Mouse (Mus musculus) embryonic stem cell, embryonic (primary cell): Measurements from ENCODE around the gene Psmb4.
"Not testable (repeated sequence)": the region's sequence is repeated elsewhere in the genome, so short reads cannot be mapped to it uniquely, and the experiment has no call there.

Source experiments
- CTCF ChIA-PET, 4 experiments: fragments of 300-600 bp in 2 of 4; fragments of 350-600 bp in 2 of 4; sonication (Branson Sonifier 250); formaldehyde crosslinking; loops; one replicate each; lab custom pipeline; 2022; ENCODE audit warnings: inconsistent platforms in 2 of 4; lab: Charles Lee
- POLR2A ChIA-PET, 4 experiments: fragments of 300-600 bp in 2 of 4; fragments of 350-600 bp in 2 of 4; sonication (Branson Sonifier 250); formaldehyde crosslinking; loops; one replicate each; lab custom pipeline; 2022; ENCODE audit warnings: antibody characterized with exemption in 4 of 4, inconsistent platforms in 1 of 4; lab: Charles Lee

Psmb4 gene

DNA sequence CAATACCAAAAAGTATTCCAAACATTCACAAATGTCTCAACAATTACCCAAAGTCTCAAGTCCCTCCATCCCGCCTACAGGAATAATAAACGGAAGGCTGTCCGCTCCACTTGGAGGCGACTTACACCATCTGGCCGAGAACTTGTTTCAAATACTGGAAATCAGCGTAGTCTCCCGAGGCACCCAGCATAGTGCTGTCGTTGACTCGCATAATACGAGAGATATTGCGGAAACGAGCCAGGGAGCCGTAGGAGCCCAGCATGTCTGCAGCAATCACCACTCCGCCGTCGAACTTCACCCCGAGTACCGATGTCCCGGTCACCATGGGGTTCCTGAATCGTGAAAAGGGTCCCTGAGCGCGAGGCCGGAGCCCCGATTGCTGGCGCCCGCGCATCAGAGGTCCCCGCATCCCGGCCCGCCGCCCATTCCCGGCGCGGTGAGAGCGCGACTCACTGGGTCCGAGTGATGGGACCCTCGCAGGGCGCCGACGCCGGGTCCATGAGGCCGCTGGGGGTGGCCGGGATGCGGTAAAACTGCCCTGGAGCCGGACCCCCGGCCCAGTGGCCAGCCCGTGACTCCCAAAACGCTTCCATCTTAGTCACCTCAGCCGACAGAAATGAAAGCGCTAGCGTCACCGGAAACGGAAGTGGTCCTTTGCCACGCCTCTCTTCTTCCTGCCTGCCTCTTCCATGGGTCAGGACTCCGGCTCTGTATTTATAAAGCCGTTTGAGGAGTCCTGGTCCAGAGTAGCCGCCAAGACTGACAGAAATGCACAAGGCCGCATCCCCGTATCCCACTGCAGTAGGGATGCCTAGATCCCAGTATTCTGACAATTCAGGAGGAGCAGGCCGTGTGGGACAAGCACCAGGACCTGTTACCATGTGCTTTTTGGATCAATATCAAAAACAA, at the start of gene Psmb4:
Psmb4 (minus strand) TSS at position 646 of the 909 bp plus-strand sequence.
- ChIA-PET CTCF (interaction anchor here in 2 of 4 experiments (0.6 to 1.6 kb wide), 2 partner anchors 16 to 76 kb away, joined by 4 to 11 read pairs; no protein-coding TSS in a partner anchor), POLR2A (interaction anchor here in 3 of 4 experiments (0.6 to 4.7 kb wide), 17 partner anchors 13 to 400 kb away, joined by 3 to 28 read pairs (median 4); partner anchors contain the start of genes Zfp687 (in 2 of the 3), Pi4kb (in 1 of the 3) and Pogz (in 1 of the 3))

DNA sequence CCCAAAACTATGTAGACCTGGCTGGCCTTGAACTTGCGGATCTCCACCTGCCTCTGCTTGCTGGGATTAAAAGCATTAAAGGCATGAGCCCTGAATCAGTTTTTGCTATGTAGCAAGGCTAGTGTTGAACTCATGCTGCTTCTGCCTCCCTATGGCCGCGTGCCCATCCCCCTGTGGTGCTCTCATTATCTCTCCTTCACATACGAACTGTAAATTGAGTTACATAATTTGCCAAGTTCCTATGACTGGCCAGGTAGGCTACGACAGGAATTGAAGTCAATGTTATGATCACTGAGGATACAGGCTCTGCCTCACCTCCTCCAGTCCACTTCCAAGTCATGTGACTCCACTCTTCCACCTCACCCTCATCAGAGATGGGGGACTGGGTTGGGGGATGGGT, 49.4 kb upstream of the Psmb4 start:
- POLR2A ChIA-PET, CTCF ChIA-PET: not testable (repeated sequence)

DNA sequence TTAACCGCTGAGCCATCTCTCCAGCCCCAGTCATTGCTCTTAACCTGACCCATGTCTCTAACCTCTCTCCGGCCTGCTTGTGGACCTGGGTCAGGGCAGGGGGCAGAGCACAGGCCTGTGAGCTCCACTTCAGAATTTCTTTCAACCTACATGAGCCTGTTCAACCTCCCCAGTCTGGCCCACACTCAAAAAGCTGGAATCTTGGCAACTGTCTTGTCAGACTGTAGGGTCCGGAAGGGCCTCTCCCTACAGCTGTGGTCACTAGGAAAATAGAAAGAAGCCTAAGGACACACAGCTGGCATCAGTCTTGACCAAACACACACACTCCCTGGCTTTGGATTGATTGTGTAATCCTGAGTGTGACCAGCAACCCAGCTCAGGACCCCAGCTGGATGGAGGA, 48.6 kb upstream of the Psmb4 start:
- CTCF ChIA-PET: not testable (repeated sequence)
- POLR2A ChIA-PET: interaction anchor here in 1 of 4 experiments (1.6 kb wide), 1 partner anchor 19 kb away, joined by 5 read pairs; no protein-coding TSS in a partner anchor

DNA sequence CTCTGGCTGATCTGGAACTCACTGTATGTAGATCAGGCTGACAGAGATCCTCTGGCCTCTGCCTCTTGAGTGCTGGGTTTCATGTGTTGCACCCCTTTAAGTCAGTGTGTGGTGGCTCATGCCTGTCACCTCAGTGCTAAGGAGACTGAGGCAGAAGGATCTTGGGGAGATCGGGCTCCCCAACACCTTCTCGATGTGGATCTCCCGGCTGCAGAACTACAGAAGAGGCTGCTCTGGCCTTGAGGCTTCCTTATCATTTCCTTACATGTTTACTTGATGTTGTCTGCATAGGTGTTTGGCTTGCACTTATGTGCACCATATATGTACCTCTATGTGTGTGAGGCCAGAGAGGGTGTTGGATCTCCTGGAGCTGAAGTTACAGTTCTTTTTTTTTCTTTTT, 47.8 kb upstream of the Psmb4 start:
- POLR2A ChIA-PET: interaction anchor here in 1 of 4 experiments (1.6 kb wide), 1 partner anchor 20 kb away, joined by 5 read pairs; no protein-coding TSS in a partner anchor
- CTCF ChIA-PET: not testable (repeated sequence)

DNA sequence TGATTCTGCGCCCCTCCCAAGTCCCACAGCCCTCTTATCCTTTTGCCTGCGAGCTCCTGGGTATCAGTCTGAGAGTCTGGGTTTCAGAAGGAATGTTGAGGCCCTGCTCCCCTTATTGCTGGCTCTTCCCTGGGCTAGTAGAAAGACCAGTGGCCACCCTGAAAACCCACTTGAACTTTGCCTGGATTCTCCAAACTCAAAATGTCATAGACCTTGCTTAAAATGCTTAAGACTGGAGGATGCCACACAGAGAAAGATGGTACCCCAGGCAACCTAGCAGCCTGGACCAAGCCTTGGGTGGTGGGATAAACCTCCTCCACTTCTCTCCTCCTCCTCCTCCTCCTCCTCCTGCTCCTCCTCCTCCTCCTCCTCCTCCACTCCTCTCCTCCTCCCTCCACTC, 46.8 kb upstream of the Psmb4 start:
- CTCF ChIA-PET: interaction anchor here in 2 of 4 experiments (0.5 to 1.2 kb wide), 2 partner anchors 120 to 173 kb away, joined by 3 read pairs; partner anchors contain the start of gene Pip5k1a (in 1 of the 2)

DNA sequence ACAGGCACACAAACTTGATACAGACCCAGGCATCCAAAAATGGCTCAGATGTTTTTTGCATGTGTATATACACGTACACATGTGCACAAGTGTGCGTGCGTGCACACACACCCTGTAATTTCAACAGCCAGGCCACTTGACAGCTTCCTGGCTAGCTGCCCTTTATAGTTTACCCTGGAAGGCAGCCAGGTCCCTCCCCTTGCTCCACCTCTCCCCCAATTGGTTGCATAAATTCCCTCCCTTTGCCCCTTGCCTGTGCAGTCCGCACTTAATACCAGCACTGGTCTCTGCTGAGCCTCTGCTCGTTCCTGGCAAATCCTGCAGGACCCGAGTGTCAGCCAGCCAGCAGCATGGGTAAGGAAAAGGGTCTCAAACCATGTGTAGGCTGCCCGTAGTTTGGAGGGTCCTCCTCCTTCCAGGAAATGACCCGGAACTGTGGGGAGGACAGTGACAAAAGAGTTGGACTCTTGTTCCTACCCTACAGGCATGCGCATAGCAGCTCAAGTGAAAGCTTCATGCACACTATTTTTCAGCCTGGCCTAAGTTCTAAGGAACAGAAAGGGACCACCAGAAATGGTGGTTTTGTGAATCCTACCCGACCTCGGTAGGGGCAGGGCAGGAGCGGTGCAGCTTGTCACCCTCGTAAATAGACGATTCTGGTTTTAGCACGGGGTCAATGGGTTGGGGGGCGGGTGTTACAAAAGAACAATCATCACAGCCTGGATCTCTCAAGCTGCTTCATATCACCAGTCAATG, 46.2 kb upstream of the Psmb4 start, which contains the start of gene Selenbp1:
Selenbp1 (plus strand) TSS at position 248 of the 756 bp plus-strand sequence.
- POLR2A ChIA-PET: interaction anchor here in 3 of 4 experiments (0.6 to 1.7 kb wide), 13 partner anchors 11 to 173 kb away, joined by 3 to 9 read pairs (median 3); partner anchors contain the start of genes Pip5k1a (in 1 of the 3) and Rfx5 (in 1 of the 3)
- CTCF ChIA-PET: interaction anchor here in 2 of 4 experiments (0.5 to 1.2 kb wide), 2 partner anchors 121 to 174 kb away, joined by 3 read pairs; partner anchors contain the start of gene Pip5k1a (in 1 of the 2)

More for the DNA sequence above, 46.8 kb upstream of the Psmb4 start:
- POLR2A ChIA-PET: interaction anchor here in 2 of 4 experiments (0.7 to 1.7 kb wide), 6 partner anchors 15 to 173 kb away, joined by 3 to 9 read pairs (median 6); partner anchors contain the start of gene Pip5k1a (in 1 of the 2)

DNA sequence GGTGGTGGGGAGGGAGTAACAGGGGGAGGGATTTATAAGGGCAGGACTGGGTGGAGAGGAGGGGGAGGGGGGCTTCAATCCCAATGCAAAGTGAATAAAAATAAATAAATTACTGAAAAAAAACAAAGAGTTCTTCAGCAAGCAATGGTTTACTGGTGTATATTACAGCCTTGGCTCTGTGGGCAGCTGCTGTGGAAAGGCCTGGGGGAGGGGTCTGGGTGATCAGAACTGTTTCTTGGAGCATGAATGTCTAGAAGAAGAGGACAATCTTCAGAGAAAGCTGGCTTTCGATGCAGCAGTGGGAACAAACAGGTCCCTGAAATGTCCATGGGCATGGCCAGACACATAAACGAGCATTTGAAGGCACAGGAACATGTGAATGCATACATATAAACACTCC, 45.5 kb upstream of the Psmb4 start:
- CTCF ChIA-PET: interaction anchor here in 2 of 4 experiments (0.7 to 2.2 kb wide), 2 partner anchors 30 to 66 kb away, joined by 4 to 5 read pairs; no protein-coding TSS in a partner anchor
- POLR2A ChIA-PET: interaction anchor here in 3 of 4 experiments (0.7 to 1.7 kb wide), 7 partner anchors 10 to 84 kb away, joined by 3 to 9 read pairs (median 4); no protein-coding TSS in a partner anchor

DNA sequence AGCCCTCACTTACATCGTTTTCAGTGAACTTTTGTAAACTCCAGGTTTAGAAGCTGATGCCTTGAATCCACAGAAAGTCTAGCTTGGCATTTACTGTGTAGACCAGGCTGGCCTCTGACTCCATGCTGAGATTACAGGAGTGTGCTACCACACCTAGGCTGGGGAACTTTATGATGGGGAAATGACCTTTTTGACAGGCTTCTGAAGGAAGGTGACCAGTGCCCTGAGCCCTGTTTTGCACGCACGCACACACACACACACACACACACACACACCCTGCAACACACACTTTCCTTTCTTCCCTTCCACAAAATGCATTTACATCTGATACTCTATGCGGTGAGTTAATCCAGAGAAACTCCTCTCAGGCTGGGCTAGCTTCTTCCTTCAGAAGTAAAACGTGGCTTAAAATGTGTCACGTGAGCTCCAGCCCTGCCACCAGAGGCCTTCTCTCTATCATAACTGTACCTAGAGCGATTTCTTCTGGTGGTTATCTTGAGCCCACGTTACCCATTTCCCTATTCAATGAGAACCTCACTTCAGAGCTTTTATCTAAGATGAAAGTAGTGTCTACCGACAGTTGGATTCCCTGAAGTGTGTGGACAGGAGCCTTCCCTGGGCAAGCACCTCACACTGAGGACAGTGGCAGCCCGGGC, 44.8 kb upstream of the Psmb4 start:
- POLR2A ChIA-PET: not testable (repeated sequence)
- CTCF ChIA-PET: interaction anchor here in 2 of 4 experiments (0.7 to 2.2 kb wide), 2 partner anchors 29 to 67 kb away, joined by 4 to 5 read pairs; no protein-coding TSS in a partner anchor

DNA sequence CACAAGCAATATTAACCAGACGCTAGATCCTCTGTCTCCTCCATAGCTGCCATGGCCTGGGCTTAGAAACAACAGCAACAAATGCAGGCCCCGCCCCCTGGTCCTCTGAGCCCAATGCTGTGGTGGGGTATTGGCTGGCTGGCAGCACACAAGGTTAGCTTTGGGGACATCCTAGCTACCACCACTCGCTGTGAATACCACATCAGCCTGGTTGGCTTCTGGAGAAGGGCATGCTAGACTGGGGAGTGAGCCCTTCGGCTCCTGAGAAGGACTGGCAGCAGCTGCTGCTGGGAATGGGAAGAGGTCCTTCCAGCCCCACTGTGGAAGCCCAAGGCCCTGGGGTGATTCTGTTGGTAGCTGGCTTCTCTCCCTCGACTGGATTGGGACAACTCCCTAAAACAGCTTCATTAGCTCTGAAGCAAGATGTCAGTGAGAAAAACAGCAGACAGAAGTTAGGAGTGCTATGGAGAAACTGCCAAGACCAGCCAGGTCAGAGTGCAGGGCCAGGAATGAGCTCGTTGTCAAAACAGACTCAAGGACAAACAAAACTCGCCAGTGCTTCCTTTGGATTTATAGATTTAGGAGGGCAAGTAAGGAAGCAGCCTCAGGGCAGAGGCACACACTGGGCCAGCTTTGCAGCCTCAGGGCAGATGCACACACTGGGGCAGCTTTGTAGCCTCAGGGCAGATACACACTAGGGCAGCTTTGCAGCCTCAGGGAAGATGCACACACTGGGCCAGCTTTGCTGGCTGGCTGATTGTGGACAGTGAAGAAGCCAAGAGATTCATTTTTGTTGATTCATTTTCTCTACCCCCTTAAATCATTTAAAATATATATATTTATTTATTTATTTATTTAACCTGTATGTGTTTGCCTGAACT, 43.9 kb upstream of the Psmb4 start:
- ChIA-PET CTCF (interaction anchor here in 2 of 4 experiments (0.6 to 2.2 kb wide), 3 partner anchors 28 to 78 kb away, joined by 3 to 5 read pairs (median 4); no protein-coding TSS in a partner anchor), POLR2A (interaction anchor here in 2 of 4 experiments (0.6 to 0.9 kb wide), 5 partner anchors 12 to 240 kb away, joined by 3 to 6 read pairs (median 4); partner anchors contain the start of genes Pi4kb (in 1 of the 2) and Zfp687 (in 1 of the 2))

DNA sequence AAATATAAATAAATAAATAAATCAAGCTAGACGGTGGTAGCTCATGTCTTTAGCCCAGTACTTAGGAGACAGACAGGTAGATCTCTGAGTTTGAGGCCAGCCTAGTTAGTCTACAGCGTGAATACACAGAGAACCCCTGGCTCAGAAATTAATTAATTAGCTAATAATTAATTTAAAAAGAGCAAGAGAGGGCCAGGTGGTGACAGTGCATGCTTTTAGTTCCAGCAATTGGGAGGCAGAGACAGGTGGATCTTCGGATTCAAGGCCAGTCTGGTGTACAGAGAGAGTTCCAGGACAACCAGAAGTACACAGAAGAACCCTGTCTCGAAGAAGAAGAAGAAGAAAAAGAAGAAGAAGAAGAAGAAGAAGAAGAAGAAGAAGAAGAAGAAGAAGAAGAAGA, 42.2 kb upstream of the Psmb4 start:
- CTCF ChIA-PET, POLR2A ChIA-PET: not testable (repeated sequence)

DNA sequence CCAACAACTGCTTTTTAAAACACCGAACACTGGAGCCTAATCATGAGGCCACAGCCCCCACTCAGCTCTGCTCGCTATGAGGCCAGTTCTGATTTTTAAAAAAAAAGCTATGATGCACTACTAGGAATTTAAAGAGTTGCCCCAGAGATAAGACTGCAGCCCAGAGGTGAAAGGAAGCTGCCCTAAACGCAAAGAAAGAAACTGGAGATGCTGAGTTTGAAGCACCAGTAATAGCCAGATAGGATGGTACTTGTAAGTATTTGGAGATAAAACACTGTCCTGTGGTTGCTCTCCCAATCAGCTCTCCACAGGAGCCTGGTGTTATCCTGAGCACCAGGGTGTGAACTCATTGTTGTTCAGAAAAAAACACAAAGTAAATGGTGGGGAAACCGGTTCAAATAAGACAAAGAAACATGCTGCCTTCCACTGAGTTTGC, 39.6 kb upstream of the Psmb4 start:
- POLR2A ChIA-PET: interaction anchor here in 1 of 4 experiments (1.2 kb wide), 1 partner anchor 8 kb away, joined by 3 read pairs; no protein-coding TSS in a partner anchor
- CTCF ChIA-PET: not testable (repeated sequence)

DNA sequence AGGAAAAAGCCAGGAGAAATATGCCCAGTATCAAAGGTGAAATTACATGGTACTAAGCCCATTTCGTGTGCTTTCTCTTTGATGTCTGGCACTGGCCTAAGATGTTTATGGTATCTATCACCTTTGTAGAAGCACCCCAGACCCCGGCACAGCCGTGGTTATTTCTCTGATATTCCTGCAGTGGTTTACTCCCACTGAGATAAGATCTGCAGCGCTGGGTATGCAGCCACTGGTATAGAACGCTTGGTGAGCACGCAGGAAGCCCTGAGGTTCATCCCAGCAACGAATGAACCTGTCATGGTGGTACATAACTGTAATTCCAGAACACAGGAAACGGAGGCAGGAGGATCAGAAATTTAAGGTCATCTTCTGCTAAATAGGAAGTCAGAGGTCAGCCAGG, 37.9 kb upstream of the Psmb4 start:
- CTCF ChIA-PET: no interaction called here

DNA sequence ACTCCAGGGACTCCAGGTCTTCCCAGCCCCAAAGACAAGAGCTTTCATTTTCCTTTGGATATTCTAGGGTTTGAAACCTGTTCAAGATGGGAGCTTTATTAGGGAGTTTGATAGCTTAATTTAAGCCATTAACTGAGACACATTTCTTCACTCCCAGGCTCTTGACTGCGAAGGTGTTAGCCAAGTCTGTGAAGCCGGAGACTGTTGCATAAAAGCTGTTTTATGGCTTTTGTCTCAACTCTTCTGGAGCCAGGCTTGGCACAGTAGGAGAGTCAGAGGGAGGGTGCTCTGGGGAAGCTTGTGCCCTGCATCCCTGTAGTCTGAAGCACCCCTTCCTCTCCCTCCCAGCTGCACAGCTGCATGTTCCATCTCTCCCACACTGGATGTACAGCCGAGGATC, 35.6 kb upstream of the Psmb4 start:
- ChIA-PET CTCF (interaction anchor here in 1 of 4 experiments (0.8 kb wide), 1 partner anchor 74 kb away, joined by 4 read pairs; no protein-coding TSS in a partner anchor), POLR2A (interaction anchor here in 1 of 4 experiments (1.1 to 1.8 kb wide), 5 partner anchors 10 to 120 kb away, joined by 3 to 6 read pairs (median 3); partner anchors contain the start of genes Rfx5, Selenbp1 and Zfp687)

More for the DNA sequence above, 37.9 kb upstream of the Psmb4 start:
- POLR2A ChIA-PET: interaction anchor here in 1 of 4 experiments (1.2 to 1.7 kb wide), 5 partner anchors 18 to 92 kb away, joined by 3 to 6 read pairs (median 3); no protein-coding TSS in a partner anchor

DNA sequence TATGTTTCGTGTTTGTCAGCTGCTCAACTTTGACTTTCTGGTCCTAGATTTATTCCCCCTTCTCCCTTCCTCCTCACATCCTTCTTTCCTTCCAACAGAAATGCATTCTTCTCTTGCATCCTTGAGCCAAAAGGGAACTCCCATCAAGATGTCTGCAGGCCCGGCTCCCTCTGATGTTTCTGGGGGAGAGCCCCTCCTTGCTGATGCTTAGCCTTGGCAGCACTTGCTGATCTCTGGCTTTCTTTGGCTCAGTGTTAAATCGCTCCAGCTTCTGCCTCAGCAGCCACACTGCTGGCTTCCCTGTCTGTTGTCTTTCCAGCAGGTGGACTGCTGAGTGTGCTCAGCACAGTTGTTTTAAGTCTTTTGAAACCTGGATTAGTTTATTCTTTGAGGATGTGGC, 34.3 kb upstream of the Psmb4 start:
- CTCF ChIA-PET: no interaction called here
- POLR2A ChIA-PET: interaction anchor here in 1 of 4 experiments (1.2 to 1.8 kb wide), 2 partner anchors 95 to 121 kb away, joined by 3 to 5 read pairs; partner anchors contain the start of gene Zfp687

DNA sequence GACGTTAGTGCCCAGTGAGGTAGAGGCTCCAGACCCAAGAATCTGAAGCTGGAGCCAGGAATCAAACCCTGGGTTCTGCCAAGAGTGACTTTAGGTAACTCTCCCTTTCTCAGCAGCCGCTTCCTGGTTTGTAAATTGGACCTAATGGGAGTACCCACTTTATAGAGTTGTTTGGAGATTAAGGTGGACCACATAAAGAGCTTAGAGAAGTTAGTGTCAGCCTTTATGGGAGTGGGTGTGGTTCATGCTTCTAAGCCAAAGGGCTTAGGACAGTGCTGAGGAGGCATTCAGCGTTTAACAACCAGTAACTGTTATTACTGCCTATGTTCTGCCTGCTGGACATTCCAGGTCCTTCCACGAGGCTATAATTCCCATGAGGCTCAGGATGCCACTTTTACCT, 32.1 kb upstream of the Psmb4 start:
- CTCF ChIA-PET: interaction anchor here (0.6 to 3.4 kb wide), 4 partner anchors 16 to 300 kb away, joined by 3 to 15 read pairs (median 5); no protein-coding TSS in a partner anchor
- POLR2A ChIA-PET: interaction anchor here in 3 of 4 experiments (0.6 to 4.1 kb wide), 29 partner anchors 9 to 783 kb away, joined by 3 to 43 read pairs (median 6); partner anchors contain the start of genes Selenbp1 (in 3 of the 3), Pi4kb (in 2 of the 3), Cgn (in 1 of the 3) and Pogz (in 1 of the 3)
